Mouse (Mus musculus) gastrocnemius, postnatal 10 days (tissue): Measurements from ENCODE around the gene Reps1. TPM values are rescaled to one million over a fixed set of nuclear protein-coding genes. Genes with fewer than 3 reads are reported as not detected.
"Not testable (repeated sequence)": the region's sequence is repeated elsewhere in the genome, so short reads cannot be mapped to it uniquely, and the experiment has no call there.

ENCODE experiments used
- DNase-seq: peaks from one replicate; pipeline ENCODE4 v3.0.0; 2021; ENCODE audit warnings: mixed read lengths
- total RNA-seq, 2 experiments: library from RNA; stranded (reverse); gene quantifications; 2 replicates each; pipeline ENCODE4 v1.2.3; 2021

Reps1 gene
- total RNA-seq, 2 experiments from 2014 or later: 37.6 to 46.3 TPM

- no peak for DNase-seq
Observed at GRCm38 (mm10) chr10:18064606-18065228, 9.1 kb downstream of the Reps1 start.

- no peak for DNase-seq
Observed at GRCm38 (mm10) chr10:18066031-18066439, 10.4 kb downstream of the Reps1 start.

GRCm38 (mm10) chr10:18067761-18068446, 12.2 kb downstream of the Reps1 start:
- DNase-seq: no peak

- no peak for DNase-seq
Observed at GRCm38 (mm10) chr10:18068880-18069279, 13.2 kb downstream of the Reps1 start.

GRCm38 (mm10) chr10:18069576-18069975, 13.9 kb downstream of the Reps1 start:
- DNase-seq: no peak

GRCm38 (mm10) chr10:18070144-18070543, 14.5 kb downstream of the Reps1 start:
- DNase-seq: peak; percentile 13

GRCm38 (mm10) chr10:18070616-18071015, 15.0 kb downstream of the Reps1 start:
- DNase-seq: no peak

GRCm38 (mm10) chr10:18072871-18073270, 17.2 kb downstream of the Reps1 start:
- DNase-seq: no peak

- DNase-seq: no peak
Observed at GRCm38 (mm10) chr10:18074383-18075075, 18.9 kb downstream of the Reps1 start.

GRCm38 (mm10) chr10:18075845-18076244, 20.2 kb downstream of the Reps1 start:
- no peak for DNase-seq

GRCm38 (mm10) chr10:18081536-18081935, 25.9 kb downstream of the Reps1 start:
- no peak for DNase-seq

GRCm38 (mm10) chr10:18082772-18083171, 27.1 kb downstream of the Reps1 start:
- DNase-seq: no peak

- no peak for DNase-seq
Observed at GRCm38 (mm10) chr10:18090691-18091090, 35.0 kb downstream of the Reps1 start.

- no peak for DNase-seq
Observed at GRCm38 (mm10) chr10:18102166-18102565, 46.5 kb downstream of the Reps1 start.

- no peak for DNase-seq
Observed at GRCm38 (mm10) chr10:18107471-18107870, 51.8 kb downstream of the Reps1 start.

GRCm38 (mm10) chr10:18110940-18111339, 55.3 kb downstream of the Reps1 start:
- DNase-seq: no peak

- DNase-seq: no peak
Observed at GRCm38 (mm10) chr10:18113473-18114093, 57.9 kb downstream of the Reps1 start.

- no peak for DNase-seq
Observed at GRCm38 (mm10) chr10:18118336-18118735, 62.7 kb downstream of the Reps1 start.

GRCm38 (mm10) chr10:18130276-18130675, 74.6 kb downstream of the Reps1 start:
- no peak for DNase-seq

GRCm38 (mm10) chr10:18131666-18132650, 76.3 kb downstream of the Reps1 start:
- no peak for DNase-seq

GRCm38 (mm10) chr10:18138853-18139503, 83.3 kb downstream of the Reps1 start:
- DNase-seq: not testable (repeated sequence)
